Mouse (Mus musculus): ENCODE measurements around the gene Tmigd1. TPM values are rescaled to one million over a fixed set of nuclear protein-coding genes. Genes with fewer than 3 reads are reported as not detected.

The Tmigd1 gene
- 0.16 TPM in 1 of 2 replicates, not detected in the other for polyA plus RNA-seq (2014; fragmentation: Nextera tagmentation; extraction: Ambion mirVana)

- Histone ChIP-seq H3K4me2 (ENCODE audit: low read length) (no peak within 1 kb of the TSS), H3K9ac (replicated peaks; ENCODE audit: low read length) (no peak within 1 kb of the TSS), H3K4me1 (ENCODE audit: control insufficient read depth, insufficient read depth, low read length) (no peaks in the 10 kb centered on the region), H3K27me3 (ENCODE audit: control insufficient read depth, insufficient read depth, low read length) (no peaks in the 10 kb centered on the region), H3K9me3 (ENCODE audit: control insufficient read depth, low read length) (no peaks in the 10 kb centered on the region), H3K36me3 (ENCODE audit: control insufficient read depth, insufficient read depth, low read length) (no peaks in the 10 kb centered on the region), H3K4me3 (replicated peaks; ENCODE audit: low read depth, low read length) (no peak within 1 kb of the TSS), H3K27ac (replicated peaks; ENCODE audit: low read depth, low read length) (no peak within 1 kb of the TSS)
- 76% methylated on average over 7 of the region's 7 CpGs for WGBS
- no peak for ATAC-seq (ENCODE audit: low FRiP score, low TSS enrichment)
- DNase-seq = no peak
Observed at GRCm38 (mm10) chr11:76901579-76902361, at the start of gene Tmigd1. Tmigd1 (plus strand) TSS chr11:76902159.

- WGBS = 51% methylated on average over 17 of the region's 17 CpGs
- Histone ChIP-seq H3K4me1 (ENCODE audit: control insufficient read depth, insufficient read depth, low read length) (no peaks in the 10 kb centered on the region), H3K9me3 (ENCODE audit: control insufficient read depth, low read length) (no peaks in the 10 kb centered on the region), H3K4me2 (ENCODE audit: low read length) (no peak overlapping the region), H3K27me3 (ENCODE audit: control insufficient read depth, insufficient read depth, low read length) (no peaks in the 10 kb centered on the region), H3K27ac (replicated peaks; ENCODE audit: low read depth, low read length) (no peak overlapping the region), H3K4me3 (replicated peaks; ENCODE audit: low read depth, low read length) (no peak overlapping the region), H3K36me3 (ENCODE audit: control insufficient read depth, insufficient read depth, low read length) (no peaks in the 10 kb centered on the region), H3K9ac (replicated peaks; ENCODE audit: low read length) (no peak overlapping the region)
- DNase-seq (no peak), ATAC-seq (ENCODE audit: low FRiP score, low TSS enrichment) (no peak)
Observed at GRCm38 (mm10) chr11:76854475-76855341, 47.3 kb upstream of the Tmigd1 start.

GRCm38 (mm10) chr11:76856601-76857000 lies 45.4 kb upstream of the Tmigd1 start:
- H3K36me3 ChIP-seq (ENCODE audit: control insufficient read depth, insufficient read depth, low read length) = no peaks in the 10 kb centered on the region
- no peak overlapping the region for H3K27ac ChIP-seq (replicated peaks; ENCODE audit: low read depth, low read length)
- ATAC-seq (ENCODE audit: low FRiP score, low TSS enrichment) (no peak), DNase-seq (no peak)
- H3K27me3 ChIP-seq (ENCODE audit: control insufficient read depth, insufficient read depth, low read length) = no peaks in the 10 kb centered on the region
- no peak overlapping the region for H3K4me3 ChIP-seq (replicated peaks; ENCODE audit: low read depth, low read length)
- no peaks in the 10 kb centered on the region for H3K4me1 ChIP-seq (ENCODE audit: control insufficient read depth, insufficient read depth, low read length)
- no peak overlapping the region for H3K9ac ChIP-seq (replicated peaks; ENCODE audit: low read length)
- H3K9me3 ChIP-seq (ENCODE audit: control insufficient read depth, low read length) = no peaks in the 10 kb centered on the region
- no peak overlapping the region for H3K4me2 ChIP-seq (ENCODE audit: low read length)
- 90% methylated on average over 2 of the region's 2 CpGs for WGBS

- ATAC-seq (ENCODE audit: low FRiP score, low TSS enrichment) = no peak
- Histone ChIP-seq H3K4me2 (ENCODE audit: low read length) (no peak overlapping the region), H3K4me1 (ENCODE audit: control insufficient read depth, insufficient read depth, low read length) (no peaks in the 10 kb centered on the region), H3K27me3 (ENCODE audit: control insufficient read depth, insufficient read depth, low read length) (no peaks in the 10 kb centered on the region), H3K4me3 (replicated peaks; ENCODE audit: low read depth, low read length) (no peak overlapping the region), H3K36me3 (ENCODE audit: control insufficient read depth, insufficient read depth, low read length) (no peaks in the 10 kb centered on the region), H3K9me3 (ENCODE audit: control insufficient read depth, low read length) (no peaks in the 10 kb centered on the region), H3K9ac (replicated peaks; ENCODE audit: low read length) (no peak overlapping the region), H3K27ac (replicated peaks; ENCODE audit: low read depth, low read length) (no peak overlapping the region)
- DNase-seq = no peak
- WGBS = 90% methylated on average over 7 of the region's 7 CpGs
Observed at GRCm38 (mm10) chr11:76857111-76857510, 44.8 kb upstream of the Tmigd1 start.

GRCm38 (mm10) chr11:76858781-76859180 lies 43.2 kb upstream of the Tmigd1 start:
- no peak overlapping the region for H3K4me2 ChIP-seq (ENCODE audit: low read length)

GRCm38 (mm10) chr11:76859261-76859660 lies 42.7 kb upstream of the Tmigd1 start:
- ATAC-seq (ENCODE audit: low FRiP score, low TSS enrichment) (no peak), DNase-seq (no peak)
- H3K4me1 ChIP-seq (ENCODE audit: control insufficient read depth, insufficient read depth, low read length) = no peaks in the 10 kb centered on the region
- no peaks in the 10 kb centered on the region for H3K36me3 ChIP-seq (ENCODE audit: control insufficient read depth, insufficient read depth, low read length)
- H3K4me3 ChIP-seq (replicated peaks; ENCODE audit: low read depth, low read length) = no peak overlapping the region
- no peak overlapping the region for H3K27ac ChIP-seq (replicated peaks; ENCODE audit: low read depth, low read length)
- H3K9ac ChIP-seq (replicated peaks; ENCODE audit: low read length) = no peak overlapping the region
- no peak overlapping the region for H3K4me2 ChIP-seq (ENCODE audit: low read length)
- H3K27me3 ChIP-seq (ENCODE audit: control insufficient read depth, insufficient read depth, low read length) = no peaks in the 10 kb centered on the region
- WGBS = 44% methylated on average over 5 of the region's 5 CpGs
- no peaks in the 10 kb centered on the region for H3K9me3 ChIP-seq (ENCODE audit: control insufficient read depth, low read length)

More at GRCm38 (mm10) chr11:76858781-76859180, 43.2 kb upstream of the Tmigd1 start:
- no peaks in the 10 kb centered on the region for H3K27me3 ChIP-seq (ENCODE audit: control insufficient read depth, insufficient read depth, low read length)
- no peak overlapping the region for H3K9ac ChIP-seq (replicated peaks; ENCODE audit: low read length)
- H3K4me3 ChIP-seq (replicated peaks; ENCODE audit: low read depth, low read length) = no peak overlapping the region
- H3K27ac ChIP-seq (replicated peaks; ENCODE audit: low read depth, low read length) = no peak overlapping the region
- DNase-seq (no peak), ATAC-seq (ENCODE audit: low FRiP score, low TSS enrichment) (no peak)
- H3K4me1 ChIP-seq (ENCODE audit: control insufficient read depth, insufficient read depth, low read length) = no peaks in the 10 kb centered on the region
- 82% methylated on average over 5 of the region's 5 CpGs for WGBS
- H3K36me3 ChIP-seq (ENCODE audit: control insufficient read depth, insufficient read depth, low read length) = no peaks in the 10 kb centered on the region
- no peaks in the 10 kb centered on the region for H3K9me3 ChIP-seq (ENCODE audit: control insufficient read depth, low read length)

- no peaks in the 10 kb centered on the region for H3K9me3 ChIP-seq (ENCODE audit: control insufficient read depth, low read length)
- 97% methylated on average over 3 of the region's 3 CpGs for WGBS
- H3K36me3 ChIP-seq (ENCODE audit: control insufficient read depth, insufficient read depth, low read length) = no peaks in the 10 kb centered on the region
- ATAC-seq (ENCODE audit: low FRiP score, low TSS enrichment) (no peak), DNase-seq (no peak)
- no peak overlapping the region for H3K4me3 ChIP-seq (replicated peaks; ENCODE audit: low read depth, low read length)
- H3K4me1 ChIP-seq (ENCODE audit: control insufficient read depth, insufficient read depth, low read length) = no peaks in the 10 kb centered on the region
- no peak overlapping the region for H3K4me2 ChIP-seq (ENCODE audit: low read length)
- H3K27me3 ChIP-seq (ENCODE audit: control insufficient read depth, insufficient read depth, low read length) = no peaks in the 10 kb centered on the region
- H3K27ac ChIP-seq (replicated peaks; ENCODE audit: low read depth, low read length) = no peak overlapping the region
- H3K9ac ChIP-seq (replicated peaks; ENCODE audit: low read length) = no peak overlapping the region
Observed at GRCm38 (mm10) chr11:76861185-76861584, 40.8 kb upstream of the Tmigd1 start.

- no peaks in the 10 kb centered on the region for H3K9me3 ChIP-seq (ENCODE audit: control insufficient read depth, low read length)
- 52% methylated on average over 11 of the region's 11 CpGs for WGBS
- no peaks in the 10 kb centered on the region for H3K36me3 ChIP-seq (ENCODE audit: control insufficient read depth, insufficient read depth, low read length)
- DNase-seq (no peak), ATAC-seq (ENCODE audit: low FRiP score, low TSS enrichment) (no peak)
- no peak overlapping the region for H3K9ac ChIP-seq (replicated peaks; ENCODE audit: low read length)
- no peak overlapping the region for H3K27ac ChIP-seq (replicated peaks; ENCODE audit: low read depth, low read length)
- no peaks in the 10 kb centered on the region for H3K27me3 ChIP-seq (ENCODE audit: control insufficient read depth, insufficient read depth, low read length)
- H3K4me1 ChIP-seq (ENCODE audit: control insufficient read depth, insufficient read depth, low read length) = no peaks in the 10 kb centered on the region
- H3K4me2 ChIP-seq (ENCODE audit: low read length) = no peak overlapping the region
- no peak overlapping the region for H3K4me3 ChIP-seq (replicated peaks; ENCODE audit: low read depth, low read length)
Observed at GRCm38 (mm10) chr11:76872556-76873234, 29.3 kb upstream of the Tmigd1 start.

All from midbrain, embryonic 14.5 days (tissue).